Mouse (Mus musculus): ENCODE data around the gene Sigirr. TPM values are rescaled to one million over a fixed set of nuclear protein-coding genes. Genes with fewer than 3 reads are reported as not detected.

Sigirr gene
- polyA plus RNA-seq (2012; rRNA removed), result 3.9 and 5.4 TPM in 2 replicates

DNA sequence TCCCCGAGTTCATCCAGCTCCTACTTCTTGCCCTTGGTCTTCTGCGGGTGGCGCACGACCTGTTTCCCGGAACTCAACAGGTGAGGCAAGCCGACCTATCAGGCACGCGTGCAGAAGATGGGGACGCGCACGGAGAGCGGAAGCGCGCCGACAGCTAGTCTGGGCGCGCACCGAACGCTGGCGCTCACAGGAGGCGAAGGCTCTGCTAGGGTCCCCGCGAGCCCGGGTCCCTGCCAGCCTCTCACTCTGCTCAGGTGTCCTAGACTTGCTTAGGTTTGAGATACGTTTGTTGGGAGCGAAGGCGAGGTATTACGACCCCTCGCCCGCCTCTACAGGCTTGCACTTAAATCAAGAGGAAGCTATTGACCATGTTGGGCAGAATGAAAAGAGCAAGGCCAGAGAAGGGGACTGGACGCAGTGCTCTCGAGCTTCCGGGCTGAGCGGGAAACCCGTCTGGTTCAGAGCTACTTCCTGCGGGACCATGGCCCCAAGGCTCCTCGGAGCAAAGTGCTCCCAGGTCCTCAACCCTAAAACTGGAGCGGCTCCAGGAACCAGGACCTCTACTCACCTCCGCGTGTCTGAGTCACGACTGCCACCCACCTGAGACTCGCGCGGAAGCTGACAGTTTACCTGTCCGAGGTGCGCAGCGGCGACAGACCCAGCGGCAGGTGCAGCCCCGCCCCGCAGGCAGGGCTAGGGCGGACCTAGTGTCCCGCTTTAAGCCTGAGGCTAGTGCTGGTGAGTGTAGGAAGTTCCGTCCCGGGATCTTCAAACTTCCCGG is at the start of gene Sigirr:
Sigirr (minus strand) TSS at position 662 of the 781 bp plus-strand sequence.
- Histone ChIP-seq H3K27ac (ENCODE audit: control insufficient read depth, insufficient read depth, low read depth, low read length) (no peak within 1 kb of the TSS), H3K27me3 (ENCODE audit: control insufficient read depth, insufficient read depth, low read length) (no peaks in the 10 kb centered on the region), H3K4me3 (ENCODE audit: control insufficient read depth, low read depth, low read length) (peak within 1 kb of the TSS; percentile 69), H3K4me1 (ENCODE audit: control insufficient read depth, insufficient read depth, low read length) (peaks cover 9% of the 10 kb centered on the region), H3K36me3 (ENCODE audit: control insufficient read depth, insufficient read depth, low read length) (no peaks in the 10 kb centered on the region)
- TF ChIP-seq CTCF (IDR thresholded peaks at IDR 0.05; ENCODE audit: control insufficient read depth, insufficient read depth, insufficient replicate concordance, low read depth, low read length), result no peak
- TF ChIP-seq POLR2A (IDR thresholded peaks at IDR 0.05; ENCODE audit: control insufficient read depth, low read depth, low read length), result peak; percentile 28

GRCm38 (mm10) chr7:141148639-141149038 is 48.3 kb upstream of the Sigirr start:
- H3K4me3 ChIP-seq (ENCODE audit: control insufficient read depth, low read depth, low read length), result no peak overlapping the region
- H3K27ac ChIP-seq (ENCODE audit: control insufficient read depth, insufficient read depth, low read depth, low read length), result no peak overlapping the region
- peaks cover 3% of the 10 kb centered on the region for H3K36me3 ChIP-seq (ENCODE audit: control insufficient read depth, insufficient read depth, low read length)

DNA sequence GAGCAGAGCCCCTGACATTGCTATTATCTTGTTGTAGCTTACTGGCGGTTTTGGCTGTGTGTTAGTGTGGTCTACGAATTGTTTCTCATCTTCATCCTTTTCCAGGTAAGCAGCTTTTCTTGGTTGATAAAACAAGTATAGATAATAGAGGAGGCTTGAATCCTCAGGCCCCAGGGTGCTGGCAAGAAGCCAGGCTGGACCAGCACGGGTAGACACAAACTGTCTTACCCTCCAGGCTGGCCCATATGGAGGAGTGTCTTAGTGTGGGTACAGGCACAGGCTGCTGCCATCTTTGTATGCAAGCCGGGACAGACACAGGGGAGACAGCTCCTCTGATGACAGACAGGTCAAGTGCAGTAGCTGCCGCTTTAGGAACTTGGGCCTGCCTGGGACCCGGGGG is 46.7 kb upstream of the Sigirr start:
- Histone ChIP-seq H3K4me1 (ENCODE audit: control insufficient read depth, insufficient read depth, low read length) (peaks cover 6% of the 10 kb centered on the region; the same call in 1 of the 2 replicates), H3K27me3 (ENCODE audit: control insufficient read depth, insufficient read depth, low read length) (no peaks in the 10 kb centered on the region), H3K36me3 (ENCODE audit: control insufficient read depth, insufficient read depth, low read length) (peaks cover 3% of the 10 kb centered on the region), H3K4me3 (ENCODE audit: control insufficient read depth, low read depth, low read length) (no peak overlapping the region), H3K27ac (ENCODE audit: control insufficient read depth, insufficient read depth, low read depth, low read length) (no peak overlapping the region; the same call in 1 of the 2 replicates)
- TF ChIP-seq CTCF (IDR thresholded peaks at IDR 0.05; ENCODE audit: control insufficient read depth, insufficient read depth, insufficient replicate concordance, low read depth, low read length) (no peak), POLR2A (IDR thresholded peaks at IDR 0.05; ENCODE audit: control insufficient read depth, low read depth, low read length) (no peak)

More at GRCm38 (mm10) chr7:141148639-141149038, 48.3 kb upstream of the Sigirr start:
- Histone ChIP-seq H3K4me1 (ENCODE audit: control insufficient read depth, insufficient read depth, low read length) (peaks cover 3% of the 10 kb centered on the region; the same call in 1 of the 2 replicates), H3K27me3 (ENCODE audit: control insufficient read depth, insufficient read depth, low read length) (no peaks in the 10 kb centered on the region)
- no peak for TF ChIP-seq CTCF (IDR thresholded peaks at IDR 0.05; ENCODE audit: control insufficient read depth, insufficient read depth, insufficient replicate concordance, low read depth, low read length)
- TF ChIP-seq POLR2A (IDR thresholded peaks at IDR 0.05; ENCODE audit: control insufficient read depth, low read depth, low read length), result no peak

- TF ChIP-seq POLR2A (IDR thresholded peaks at IDR 0.05; ENCODE audit: control insufficient read depth, low read depth, low read length) (no peak), CTCF (IDR thresholded peaks at IDR 0.05; ENCODE audit: control insufficient read depth, insufficient read depth, insufficient replicate concordance, low read depth, low read length) (no peak)
- Histone ChIP-seq H3K4me1 (ENCODE audit: control insufficient read depth, insufficient read depth, low read length) (peaks cover 6% of the 10 kb centered on the region; the same call in 1 of the 2 replicates), H3K27me3 (ENCODE audit: control insufficient read depth, insufficient read depth, low read length) (no peaks in the 10 kb centered on the region), H3K27ac (ENCODE audit: control insufficient read depth, insufficient read depth, low read depth, low read length) (no peak overlapping the region), H3K36me3 (ENCODE audit: control insufficient read depth, insufficient read depth, low read length) (peaks cover 3% of the 10 kb centered on the region), H3K4me3 (ENCODE audit: control insufficient read depth, low read depth, low read length) (no peak overlapping the region)
These were observed 45.7 kb upstream of the Sigirr start for GRCm38 (mm10) chr7:141146043-141146595.

- Histone ChIP-seq H3K27ac (ENCODE audit: control insufficient read depth, insufficient read depth, low read depth, low read length) (no peak overlapping the region), H3K27me3 (ENCODE audit: control insufficient read depth, insufficient read depth, low read length) (no peaks in the 10 kb centered on the region), H3K36me3 (ENCODE audit: control insufficient read depth, insufficient read depth, low read length) (peaks cover 3% of the 10 kb centered on the region), H3K4me1 (ENCODE audit: control insufficient read depth, insufficient read depth, low read length) (peaks cover 6% of the 10 kb centered on the region; the same call in 1 of the 2 replicates), H3K4me3 (ENCODE audit: control insufficient read depth, low read depth, low read length) (no peak overlapping the region)
- TF ChIP-seq CTCF (IDR thresholded peaks at IDR 0.05; ENCODE audit: control insufficient read depth, insufficient read depth, insufficient replicate concordance, low read depth, low read length), result no peak
- TF ChIP-seq POLR2A (IDR thresholded peaks at IDR 0.05; ENCODE audit: control insufficient read depth, low read depth, low read length), result no peak
These were observed 45.0 kb upstream of the Sigirr start for GRCm38 (mm10) chr7:141145403-141145802.

GRCm38 (mm10) chr7:141144650-141145049 is 44.3 kb upstream of the Sigirr start:
- peaks cover 6% of the 10 kb centered on the region; the same call in 1 of the 2 replicates for H3K4me1 ChIP-seq (ENCODE audit: control insufficient read depth, insufficient read depth, low read length)

DNA sequence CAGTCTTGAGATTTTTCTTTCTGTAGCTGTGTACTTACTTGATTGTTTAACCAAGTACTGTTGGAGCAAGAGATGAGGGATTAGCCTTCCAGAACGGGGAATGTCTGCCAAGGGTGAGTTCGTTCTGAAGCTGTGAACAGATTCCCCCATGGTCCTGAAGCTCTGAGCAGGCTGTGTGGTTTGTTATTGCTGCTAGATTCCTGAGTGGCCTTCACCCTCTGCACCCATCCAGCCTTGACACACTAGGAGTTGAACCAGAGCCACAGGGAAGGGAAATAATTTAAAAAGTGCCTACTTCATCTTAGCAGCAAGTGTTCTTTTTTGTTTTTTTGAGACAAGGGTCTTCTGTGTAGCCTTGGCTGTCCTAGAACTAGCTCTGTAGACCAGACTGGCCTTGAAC is 43.5 kb upstream of the Sigirr start:
- H3K36me3 ChIP-seq (ENCODE audit: control insufficient read depth, insufficient read depth, low read length), result no peaks in the 10 kb centered on the region; the same call in 1 of the 2 replicates
- no peak overlapping the region for H3K27ac ChIP-seq (ENCODE audit: control insufficient read depth, insufficient read depth, low read depth, low read length)
- TF ChIP-seq CTCF (IDR thresholded peaks at IDR 0.05; ENCODE audit: control insufficient read depth, insufficient read depth, insufficient replicate concordance, low read depth, low read length) (no peak), POLR2A (IDR thresholded peaks at IDR 0.05; ENCODE audit: control insufficient read depth, low read depth, low read length) (no peak)
- H3K4me1 ChIP-seq (ENCODE audit: control insufficient read depth, insufficient read depth, low read length), result peaks cover 6% of the 10 kb centered on the region; the same call in 1 of the 2 replicates
- no peaks in the 10 kb centered on the region for H3K27me3 ChIP-seq (ENCODE audit: control insufficient read depth, insufficient read depth, low read length)
- H3K4me3 ChIP-seq (ENCODE audit: control insufficient read depth, low read depth, low read length), result no peak overlapping the region

More at GRCm38 (mm10) chr7:141144650-141145049, 44.3 kb upstream of the Sigirr start:
- H3K36me3 ChIP-seq (ENCODE audit: control insufficient read depth, insufficient read depth, low read length), result peaks cover 3% of the 10 kb centered on the region
- no peaks in the 10 kb centered on the region for H3K27me3 ChIP-seq (ENCODE audit: control insufficient read depth, insufficient read depth, low read length)
- TF ChIP-seq CTCF (IDR thresholded peaks at IDR 0.05; ENCODE audit: control insufficient read depth, insufficient read depth, insufficient replicate concordance, low read depth, low read length), result no peak
- H3K4me3 ChIP-seq (ENCODE audit: control insufficient read depth, low read depth, low read length), result no peak overlapping the region
- H3K27ac ChIP-seq (ENCODE audit: control insufficient read depth, insufficient read depth, low read depth, low read length), result no peak overlapping the region

Measured in testis, adult 2 months (tissue).